Comparison of ENCODE assay signal across 8 mouse cellular contexts in the genomic region with DNA sequence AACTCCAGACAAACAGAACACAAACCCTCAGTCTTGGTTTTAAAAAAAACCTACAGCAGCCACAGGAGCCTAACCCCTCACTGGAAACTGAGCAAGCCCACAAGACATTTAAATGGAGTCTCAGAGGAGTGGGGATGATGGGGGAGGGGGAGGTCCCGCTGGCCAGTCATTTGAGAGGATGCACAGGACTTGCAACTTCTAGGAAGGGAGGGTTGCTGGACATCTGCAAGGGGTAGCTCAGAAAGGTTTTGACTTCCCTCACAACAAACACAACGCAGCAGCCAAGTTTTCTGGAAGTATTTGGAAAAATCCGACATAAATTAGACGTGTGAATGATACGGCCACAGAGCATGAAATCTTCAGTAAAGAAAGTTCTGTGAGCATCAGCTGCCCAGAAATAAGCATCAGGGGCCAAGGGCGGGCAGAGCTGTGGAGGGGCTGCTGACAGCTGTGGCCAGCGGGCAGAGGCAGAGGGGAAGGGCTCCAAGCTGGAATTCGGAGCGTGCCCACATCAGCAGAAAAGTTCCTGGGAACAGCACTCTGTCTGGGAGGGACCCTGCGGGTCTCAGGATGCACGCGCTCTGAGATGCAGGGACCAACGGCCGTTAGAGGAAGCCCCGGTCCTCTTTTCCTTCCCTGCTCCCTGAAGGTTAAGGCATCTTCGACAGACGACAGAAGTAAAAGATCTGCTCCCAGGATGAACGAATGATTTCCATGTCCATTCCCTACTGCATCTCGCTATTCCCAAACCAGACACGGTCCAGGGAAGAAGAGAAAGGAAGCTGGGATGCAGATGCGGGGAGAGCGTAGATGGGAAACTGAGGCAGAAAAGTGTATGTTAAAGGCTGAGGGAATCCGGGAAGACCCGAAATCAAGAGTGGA. TPM values are rescaled to one million over a fixed set of nuclear protein-coding genes. Genes with fewer than 3 reads are reported as not detected.
DNase-seq lines count a peak whose midpoint lies in the region; ATAC-seq and TF ChIP-seq lines count a peak whose summit lies in the region.

No protein-coding gene starts in this region.

- no peak for TF ChIP-seq POLR2A in MEL (IDR thresholded peaks at IDR 0.05; ENCODE audit: control insufficient read depth in 1 of 2, insufficient read depth in 1 of 2, low read depth in 1 of 2, low read length in 2 of 2, poor library complexity in 1 of 2)
- no peak for TF ChIP-seq POLR2A in embryonic fibroblast, embryonic 13.5 days (IDR thresholded peaks at IDR 0.05; ENCODE audit: low read depth, low read length)

- no peaks in the 10 kb centered on the region; the same call in 1 of the 2 replicates for H3K79me2 ChIP-seq in MEL (ENCODE audit: control insufficient read depth, insufficient read depth, low read length, poor library complexity)

- peaks cover 0 to 4% of the 10 kb centered on the region in 2 experiments; a peak in 1 of 4 replicates for H3K36me3 ChIP-seq in MEL (ENCODE audit: control insufficient read depth in 1 of 2, insufficient read depth in 2 of 2, low read length in 2 of 2)
- no peaks in the 10 kb centered on the region for H3K36me3 ChIP-seq in intestine, embryonic 15.5 days
- H3K36me3 ChIP-seq in lung, embryonic 16.5 days (ENCODE audit: control insufficient read depth, insufficient read depth, low read length) = no peaks in the 10 kb centered on the region
- no peaks in the 10 kb centered on the region for H3K36me3 ChIP-seq in stomach, embryonic 16.5 days (ENCODE audit: control insufficient read depth, insufficient read depth, low read length)

- TF ChIP-seq CTCF in gastrocnemius, adult 2 months (IDR thresholded peaks at IDR 0.05) = no peak
- no peak for TF ChIP-seq CTCF in MEL (IDR thresholded peaks at IDR 0.05 in 2 of 3, conservative IDR thresholded peaks at IDR 0.05 in 1 of 3; ENCODE audit: control insufficient read depth in 1 of 3, insufficient read depth in 1 of 3, low read depth in 2 of 3, low read length in 3 of 3, poor library complexity in 1 of 3, severe bottlenecking in 1 of 3)
- TF ChIP-seq CTCF in embryonic fibroblast, embryonic 13.5 days (IDR thresholded peaks at IDR 0.05; ENCODE audit: borderline replicate concordance, insufficient read depth, low read length) = no peak

- no peaks in the 10 kb centered on the region for H3K27me3 ChIP-seq in MEL (ENCODE audit: control insufficient read depth in 1 of 2, insufficient read depth in 2 of 2, low read length in 2 of 2)
- H3K27me3 ChIP-seq in intestine, embryonic 15.5 days (replicated peaks) = no peaks in the 10 kb centered on the region
- no peaks in the 10 kb centered on the region for H3K27me3 ChIP-seq in lung, embryonic 16.5 days (ENCODE audit: control insufficient read depth, insufficient read depth, low read depth, low read length)
- H3K27me3 ChIP-seq in stomach, embryonic 16.5 days (ENCODE audit: control insufficient read depth, insufficient read depth, low read length) = no peaks in the 10 kb centered on the region

- TF ChIP-seq RAD21 in MEL (IDR thresholded peaks at IDR 0.05; ENCODE audit: low read depth, low read length) = no peak

- TF ChIP-seq EP300 in MEL (IDR thresholded peaks at IDR 0.05; ENCODE audit: low read depth in 1 of 2, low read length in 2 of 2) = no peak

- 1% methylated on average over 24 of the region's 24 CpGs for WGBS in intestine, embryonic 15.5 days
- 2% methylated on average over 24 of the region's 24 CpGs for WGBS in lung, embryonic 16.5 days
- WGBS in stomach, embryonic 16.5 days = 2% methylated on average over 24 of the region's 24 CpGs

- intact Hi-C loops in gastrocnemius, adult 2 months (cut with DNase I) = loop anchor here (2.0 to 5.0 kb wide), 2 partner anchors 53 to 93 kb away; no protein-coding TSS in a partner anchor

- H3K4me1 ChIP-seq in MEL (ENCODE audit: control insufficient read depth in 1 of 2, insufficient read depth in 2 of 2, low read length in 2 of 2) = peaks cover 3 to 4% of the 10 kb centered on the region in 2 experiments; a peak in 2 of 4 replicates
- peaks cover 3% of the 10 kb centered on the region; the same call in 1 of the 2 replicates for H3K4me1 ChIP-seq in embryonic fibroblast, embryonic 13.5 days (ENCODE audit: control insufficient read depth, insufficient read depth, low read length)
- peaks cover 14% of the 10 kb centered on the region for H3K4me1 ChIP-seq in intestine, embryonic 15.5 days (replicated peaks)
- H3K4me1 ChIP-seq in lung, embryonic 16.5 days (replicated peaks; ENCODE audit: control insufficient read depth, insufficient read depth, low read length) = peaks cover 38% of the 10 kb centered on the region
- peaks cover 27% of the 10 kb centered on the region for H3K4me1 ChIP-seq in stomach, embryonic 16.5 days (ENCODE audit: control insufficient read depth, insufficient read depth, low read length)

- peak; percentile 26 for ATAC-seq in intestine, embryonic 15.5 days
- ATAC-seq in lung, embryonic 16.5 days (ENCODE audit: low read depth) = peak; percentile 69
- ATAC-seq in stomach, embryonic 16.5 days (ENCODE audit: insufficient read depth, low FRiP score) = 0 out of 2 replicates have a peak, but pooled peaks have one; percentile 18
- ATAC-seq in megakaryocyte progenitor cell, adult 5-6 weeks (replicated peaks; ENCODE audit: poor library complexity) = no peak

- peak overlapping the region; percentile 81 for H3K4me3 ChIP-seq in gastrocnemius, adult 2 months
- peak overlapping the region; percentile 46 to 70 for H3K4me3 ChIP-seq in MEL (ENCODE audit: control insufficient read depth in 1 of 2, insufficient read depth in 1 of 2, low read depth in 2 of 2, low read length in 2 of 2)
- H3K4me3 ChIP-seq in embryonic fibroblast, embryonic 13.5 days (ENCODE audit: insufficient read depth, low read length) = peak overlapping the region; percentile 90
- H3K4me3 ChIP-seq in intestine, embryonic 15.5 days (replicated peaks) = peak overlapping the region; percentile 92
- H3K4me3 ChIP-seq in lung, embryonic 16.5 days (ENCODE audit: low read length) = peak overlapping the region; percentile 76
- H3K4me3 ChIP-seq in stomach, embryonic 16.5 days (replicated peaks; ENCODE audit: low read length) = peak overlapping the region; percentile 67

- no peaks in the 10 kb centered on the region for H3K9me3 ChIP-seq in MEL (replicated peaks; ENCODE audit: insufficient read depth, low read length)
- H3K9me3 ChIP-seq in intestine, embryonic 15.5 days = no peaks in the 10 kb centered on the region
- H3K9me3 ChIP-seq in lung, embryonic 16.5 days (ENCODE audit: control insufficient read depth, low read length) = no peaks in the 10 kb centered on the region
- H3K9me3 ChIP-seq in stomach, embryonic 16.5 days (replicated peaks; ENCODE audit: control insufficient read depth, low read length) = no peaks in the 10 kb centered on the region

- peak overlapping the region; percentile 95 for H3K9ac ChIP-seq in MEL (ENCODE audit: control insufficient read depth, low read depth, low read length, poor library complexity, severe bottlenecking)
- peak overlapping the region; percentile 81 for H3K9ac ChIP-seq in intestine, embryonic 15.5 days
- peak overlapping the region; percentile 84 for H3K9ac ChIP-seq in lung, embryonic 16.5 days (ENCODE audit: low read length)
- H3K9ac ChIP-seq in stomach, embryonic 16.5 days (ENCODE audit: low read length) = peak overlapping the region; percentile 88

- peak overlapping the region; percentile 88 for H3K4me2 ChIP-seq in intestine, embryonic 15.5 days (replicated peaks)
- peak overlapping the region; percentile 81 for H3K4me2 ChIP-seq in lung, embryonic 16.5 days (ENCODE audit: low read depth, low read length)
- H3K4me2 ChIP-seq in stomach, embryonic 16.5 days (ENCODE audit: low read depth, low read length) = peak overlapping the region; percentile 82

- DNase-seq in gastrocnemius, adult 2 months = peak; percentile 31
- DNase-seq in gastrocnemius, adult 18-20 months (ENCODE audit: low spot score) = no peak
- no peak for DNase-seq in MEL (ENCODE audit: low read depth, low spot score)

- H3K27ac ChIP-seq in gastrocnemius, adult 2 months = peak overlapping the region; percentile 85
- H3K27ac ChIP-seq in MEL (ENCODE audit: control insufficient read depth, low read depth, low read length) = no peak overlapping the region
- H3K27ac ChIP-seq in embryonic fibroblast, embryonic 13.5 days (ENCODE audit: insufficient read depth, low read length) = peak overlapping the region; percentile 9; the same call in 1 of the 2 replicates
- peak overlapping the region; percentile 92 for H3K27ac ChIP-seq in intestine, embryonic 15.5 days
- H3K27ac ChIP-seq in lung, embryonic 16.5 days (ENCODE audit: low read length) = peak overlapping the region; percentile 92
- peak overlapping the region; percentile 94 for H3K27ac ChIP-seq in stomach, embryonic 16.5 days (ENCODE audit: low read length)

TF ChIP-seq in MEL, 35 proteins besides CTCF, POLR2A, EP300 and RAD21:
- no peak for TF ChIP-seq ELF1 (IDR thresholded peaks at IDR 0.05; ENCODE audit: low read depth, low read length)
- no peak for TF ChIP-seq SMC3 (IDR thresholded peaks at IDR 0.05; ENCODE audit: low read depth, low read length)
- no peak for TF ChIP-seq CHD2 (IDR thresholded peaks at IDR 0.05; ENCODE audit: low read length)
- no peak for TF ChIP-seq UBTF (IDR thresholded peaks at IDR 0.05; ENCODE audit: borderline replicate concordance, insufficient read depth, low read depth, low read length)

RNA-seq across cellular contexts. Expression of gene Ldlrad3, which starts 0.9 kb away (rescaled TPM):
- 1 to 10 TPM; 4.5 to 5.9 TPM for total RNA-seq in gastrocnemius, adult 2 months (2021)
- 1 to 10 TPM; 2.9 to 4.9 TPM for total RNA-seq in gastrocnemius, adult 18-20 months (2021)
- total RNA-seq in MEL (2012; rRNA removed) = 3.1 and 3.5 TPM in 2 replicates
- 1 to 10 TPM in 1 of 2 experiments, not detected in 1; 6.1 TPM for polyA plus RNA-seq in MEL (2012; ENCODE audit: insufficient read depth in 1 of 2, insufficient read length in 2 of 2, low read depth in 1 of 2, low replicate concordance in 2 of 2, missing spikeins in 1 of 2)
- 10.7 and 19.6 TPM in 2 replicates for polyA plus RNA-seq in embryonic fibroblast, embryonic 13.5 days (2011; ENCODE audit: insufficient read length, low read depth, missing spikeins)
- 22.1 and 22.7 TPM in 2 replicates for polyA plus RNA-seq in intestine, embryonic 15.5 days (2015; fragmentation: Nextera tagmentation; extraction: Ambion mirVana)
- 47.2 and 50.0 TPM in 2 replicates for polyA plus RNA-seq in lung, embryonic 16.5 days (2015; fragmentation: Nextera tagmentation; extraction: Ambion mirVana)
- polyA plus RNA-seq in stomach, embryonic 16.5 days (2015; fragmentation: Nextera tagmentation; extraction: Ambion mirVana) = 50.0 and 53.2 TPM in 2 replicates
- total RNA-seq in megakaryocyte progenitor cell, adult 5-6 weeks (2015) = 26.4 and 27.0 TPM in 2 replicates
- 20.7 and 21.0 TPM in 2 replicates for total RNA-seq in megakaryocyte progenitor cell, adult 5-6 weeks (2017)
